Mouse (Mus musculus): Measurements from ENCODE around the gene Nsmce4a.

DNA sequence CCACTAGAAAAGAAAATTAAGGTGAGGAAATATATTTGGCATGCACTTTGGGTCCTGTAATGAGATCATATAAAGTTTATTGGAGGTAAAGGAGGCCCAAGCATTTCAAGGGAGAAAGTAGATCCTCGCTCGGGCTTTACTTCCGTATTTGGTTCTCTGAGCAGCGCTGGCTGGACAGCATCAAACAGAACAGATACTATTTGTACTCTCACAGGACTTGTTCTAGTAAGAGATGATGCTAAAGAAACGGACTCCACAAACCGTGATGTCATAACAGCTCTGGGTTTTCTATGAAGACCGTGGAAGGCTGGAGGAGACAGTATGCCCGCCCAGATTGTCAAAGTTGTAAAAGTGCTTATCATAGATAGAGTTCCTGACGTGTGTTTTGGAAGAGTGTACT is 45.6 kb downstream of the Nsmce4a start:
- TF ChIP-seq POLR2A (IDR thresholded peaks at IDR 0.05; ENCODE audit: low read depth, low read length) (no peak), CTCF (IDR thresholded peaks at IDR 0.05; ENCODE audit: borderline replicate concordance, insufficient read depth, low read length) (no peak)

All from embryonic fibroblast, embryonic 13.5 days (primary cell).